Mouse (Mus musculus) forebrain, embryonic 14.5 days (tissue): ENCODE results near the gene Dnmt3c. TPM values are rescaled to one million over a fixed set of nuclear protein-coding genes. Genes with fewer than 3 reads are reported as not detected.
"Not testable (repeated sequence)": the region's sequence is repeated elsewhere in the genome, so short reads cannot be mapped to it uniquely, and the experiment has no call there.

ENCODE experiments used
- ATAC-seq: fragments of 200-750 bp; cut with Nextera tagmentation; 2 replicates; pipeline ENCODE4 v1.8.0; 2017; ENCODE audit warnings: mild to moderate bottlenecking, moderate library complexity
- DNase-seq: peaks from one replicate; pipeline ENCODE4 v3.0.0-alpha.2; 2015; ENCODE audit warnings: low spot score
- H3K27ac ChIP-seq: fragments of 300-500 bp; sonication (generic); 2 replicates; pipeline ENCODE4 v1.5.1; 2014; ENCODE audit warnings: low read depth, mild to moderate bottlenecking, control low read depth, low read length, moderate library complexity
- H3K27me3 ChIP-seq: fragments of 300-500 bp; sonication (generic); replicated peaks from 2 replicates; pipeline ENCODE4 v1.6.1; 2014; ENCODE audit warnings: low read length, control low read depth, mixed read lengths; ENCODE audit not compliant: control insufficient read depth, insufficient read depth
- H3K36me3 ChIP-seq: fragments of 300-500 bp; sonication (generic); 2 replicates; pipeline ENCODE4 v1.6.1; 2014; ENCODE audit warnings: low read length, control low read depth; ENCODE audit not compliant: control insufficient read depth, insufficient read depth
- H3K4me1 ChIP-seq: fragments of 300-500 bp; sonication (generic); 2 replicates; pipeline ENCODE4 v1.6.1; 2014; ENCODE audit warnings: antibody characterized with exemption, low read length, control low read depth; ENCODE audit not compliant: control insufficient read depth, insufficient read depth
- H3K4me2 ChIP-seq: fragments of 300-500 bp; sonication (generic); 2 replicates; pipeline ENCODE4 v1.6.1; 2014; ENCODE audit warnings: mild to moderate bottlenecking, control low read depth, low read length
- H3K4me3 ChIP-seq: fragments of 300-500 bp; sonication (generic); 2 replicates; pipeline ENCODE4 v1.5.1; 2014; ENCODE audit warnings: low read depth, low read length, control low read depth
- H3K9ac ChIP-seq: fragments of 300-500 bp; sonication (generic); 2 replicates; pipeline ENCODE4 v1.6.1; 2014; ENCODE audit warnings: mild to moderate bottlenecking, low read length, control low read depth, moderate library complexity
- H3K9me3 ChIP-seq: fragments of 300-500 bp; sonication (generic); replicated peaks from 2 replicates; pipeline ENCODE4 v1.6.1; 2016; ENCODE audit warnings: low read length, control low read depth, mixed read lengths; ENCODE audit not compliant: control insufficient read depth
- WGBS: fragments of 180-500 bp; shearing (Covaris S2); extraction: QIAGEN DNeasy Blood & Tissue Kit; methylation state at CpG from one replicate; pipeline ENCODE4 v1.1.7; 2014; 5-methylcytosine and 5-hydroxymethylcytosine counted together
- polyA plus RNA-seq: library from polyadenylated mRNA; unstranded; fragments of >200 nt; fragmentation: Nextera tagmentation; extraction: Ambion mirVana; gene quantifications from 2 replicates; pipeline ENCODE4 v1.2.1, GENCODE M21; 2014

Dnmt3c gene
- polyA plus RNA-seq, 1 experiment from 2014 or later = 0.08 TPM

DNA sequence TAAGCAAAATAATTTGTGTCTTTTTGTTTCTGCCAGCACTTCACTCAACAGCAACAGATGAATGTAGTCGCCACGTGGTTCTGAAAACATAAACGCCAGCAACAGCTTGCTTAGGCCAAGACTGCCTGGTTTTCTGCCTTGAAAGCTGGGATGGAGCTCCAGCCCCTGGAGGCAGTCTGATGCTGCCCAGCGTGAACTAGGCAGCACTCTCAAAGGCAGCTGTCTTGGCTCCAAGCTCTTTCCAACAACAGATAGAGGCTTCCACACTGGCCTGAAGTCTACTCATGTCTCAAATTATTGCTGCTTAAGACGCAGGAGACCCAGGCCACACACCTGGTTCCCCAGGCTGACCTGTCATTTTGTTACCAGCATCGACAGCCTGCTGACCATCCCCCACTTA lies 6.9 kb downstream of the Dnmt3c start:
- DNase-seq (peak; percentile 8), ATAC-seq (no peak)
- Histone ChIP-seq H3K27ac (no peak overlapping the region), H3K4me1 (no peaks in the 10 kb centered on the region), H3K4me3 (no peak overlapping the region), H3K9me3 (no peaks in the 10 kb centered on the region), H3K4me2 (no peak overlapping the region), H3K27me3 (no peaks in the 10 kb centered on the region), H3K9ac (no peak overlapping the region), H3K36me3 (no peaks in the 10 kb centered on the region)
- WGBS = 38% methylated on average over 6 of the region's 6 CpGs

DNA sequence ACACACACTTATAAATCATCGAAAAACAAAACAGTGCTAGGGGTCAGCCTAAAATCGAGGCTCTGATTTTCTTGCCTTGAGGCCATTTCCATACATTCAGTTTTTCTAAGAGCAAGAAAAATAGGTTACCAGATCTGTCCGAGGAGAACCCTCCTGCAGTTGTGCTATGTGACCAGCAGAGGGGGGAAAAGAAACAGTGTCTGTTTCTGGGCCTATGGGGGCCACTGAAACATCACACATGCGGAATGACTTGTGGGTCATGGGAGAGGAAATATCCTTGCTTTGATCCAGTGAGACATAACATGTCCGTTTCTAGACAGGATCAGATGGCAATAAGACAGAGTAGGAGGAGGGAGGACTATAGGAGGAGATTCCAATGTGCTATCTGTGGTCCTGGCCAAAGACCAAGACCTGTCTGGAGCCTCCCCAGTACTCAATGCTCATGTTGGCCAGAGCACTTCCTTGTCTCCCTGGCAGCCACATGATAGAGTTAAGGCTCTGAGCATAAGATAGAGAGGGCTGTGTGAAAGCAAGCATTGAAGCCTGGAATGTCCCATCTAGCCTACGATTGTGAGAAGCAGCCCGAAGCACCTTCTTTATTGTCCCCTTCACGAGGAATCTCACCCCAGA lies 14.4 kb downstream of the Dnmt3c start:
- no peak for ATAC-seq
- H3K27me3 ChIP-seq = no peaks in the 10 kb centered on the region
- no peak overlapping the region for H3K4me3 ChIP-seq
- no peaks in the 10 kb centered on the region for H3K36me3 ChIP-seq
- H3K4me1 ChIP-seq = peaks cover 13% of the 10 kb centered on the region
- peak; percentile 58 for DNase-seq
- no peaks in the 10 kb centered on the region for H3K9me3 ChIP-seq
- no peak overlapping the region for H3K9ac ChIP-seq
- H3K27ac ChIP-seq = no peak overlapping the region
- 55% methylated on average over 8 of the region's 8 CpGs for WGBS
- H3K4me2 ChIP-seq = no peak overlapping the region

DNA sequence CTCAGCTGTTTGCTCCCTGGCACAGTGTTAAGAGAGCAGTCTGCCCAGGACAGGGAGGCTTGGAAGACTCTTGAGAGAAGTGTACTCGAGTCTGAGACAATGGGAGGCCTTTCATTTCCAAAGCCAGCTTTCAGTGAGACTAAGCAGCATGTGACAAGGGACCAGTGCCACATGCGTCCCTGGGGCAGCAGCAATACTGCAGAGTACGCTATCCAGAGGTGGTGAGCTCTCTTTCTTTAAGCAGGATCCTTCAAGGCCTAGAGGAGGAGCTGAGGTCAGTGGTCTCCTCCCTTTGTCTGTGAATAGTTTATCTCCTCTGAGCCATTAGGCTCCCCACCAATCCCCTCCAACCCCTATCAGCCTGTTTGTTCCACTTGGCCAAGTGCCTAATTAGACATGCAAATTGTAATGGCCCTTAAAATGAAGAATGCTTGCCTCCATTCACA lies 16.2 kb downstream of the Dnmt3c start:
- no peak overlapping the region for H3K9ac ChIP-seq
- peak overlapping the region; percentile 84 for H3K27ac ChIP-seq
- no peak overlapping the region for H3K4me3 ChIP-seq
- peak overlapping the region; percentile 12; the same call in 1 of the 2 replicates for H3K4me2 ChIP-seq
- no peaks in the 10 kb centered on the region for H3K36me3 ChIP-seq
- H3K9me3 ChIP-seq = no peaks in the 10 kb centered on the region
- peaks cover 13% of the 10 kb centered on the region for H3K4me1 ChIP-seq
- no peaks in the 10 kb centered on the region for H3K27me3 ChIP-seq
- ATAC-seq (peak; percentile 65), DNase-seq (peak; percentile 74)
- 6% methylated on average over 3 of the region's 3 CpGs for WGBS

DNA sequence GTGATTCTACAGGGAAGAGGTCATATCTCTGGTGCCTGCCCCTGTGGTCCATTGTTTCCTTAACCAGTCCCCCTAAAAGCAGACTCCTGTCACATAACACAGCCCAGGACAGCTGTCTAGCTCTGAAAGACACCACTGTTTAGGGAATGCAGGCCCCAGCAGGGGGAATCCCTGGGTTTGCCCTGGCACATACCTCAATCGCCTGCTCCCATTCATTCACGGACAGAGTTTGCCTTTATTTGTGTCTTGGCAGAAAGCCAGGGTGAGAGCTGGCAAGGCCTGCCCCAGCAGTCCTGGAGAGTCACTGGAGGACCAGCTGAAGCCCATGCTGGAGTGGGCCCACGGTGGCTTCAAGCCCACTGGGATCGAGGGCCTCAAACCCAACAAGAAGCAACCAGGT lies 16.8 kb downstream of the Dnmt3c start:
- Histone ChIP-seq H3K4me2 (peak overlapping the region; percentile 12; the same call in 1 of the 2 replicates), H3K36me3 (no peaks in the 10 kb centered on the region), H3K27me3 (no peaks in the 10 kb centered on the region), H3K27ac (peak overlapping the region; percentile 84), H3K9ac (no peak overlapping the region), H3K9me3 (no peaks in the 10 kb centered on the region), H3K4me3 (no peak overlapping the region), H3K4me1 (peaks cover 13% of the 10 kb centered on the region)
- WGBS = 1% methylated on average over 4 of the region's 4 CpGs
- peak; percentile 84 for DNase-seq
- peak; percentile 92 for ATAC-seq

DNA sequence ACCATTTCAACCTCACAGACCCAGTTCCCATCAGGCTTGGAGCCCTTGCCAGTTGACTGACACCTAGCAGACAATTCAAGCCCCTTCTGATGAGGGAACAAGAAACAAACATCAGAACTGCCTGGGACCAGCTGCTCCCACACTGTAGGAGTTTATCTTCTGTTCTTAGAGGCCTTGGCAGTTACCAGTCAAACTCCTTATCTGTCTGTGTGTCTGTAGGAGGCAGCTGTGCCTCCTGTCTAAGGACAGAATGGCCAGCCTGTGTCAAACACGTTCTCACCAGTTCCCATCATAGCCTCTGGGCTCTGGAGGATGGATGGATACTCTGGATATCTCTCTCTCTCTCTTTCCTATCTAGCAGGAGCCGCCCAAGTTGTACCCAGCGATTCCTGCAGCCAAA lies 21.4 kb downstream of the Dnmt3c start:
- not testable (repeated sequence) for ATAC-seq, H3K9me3 ChIP-seq, H3K4me3 ChIP-seq, DNase-seq, H3K27ac ChIP-seq, H3K36me3 ChIP-seq, H3K27me3 ChIP-seq, H3K9ac ChIP-seq, H3K4me1 ChIP-seq, H3K4me2 ChIP-seq
- 75% methylated on average over 3 of the region's 3 CpGs for WGBS

DNA sequence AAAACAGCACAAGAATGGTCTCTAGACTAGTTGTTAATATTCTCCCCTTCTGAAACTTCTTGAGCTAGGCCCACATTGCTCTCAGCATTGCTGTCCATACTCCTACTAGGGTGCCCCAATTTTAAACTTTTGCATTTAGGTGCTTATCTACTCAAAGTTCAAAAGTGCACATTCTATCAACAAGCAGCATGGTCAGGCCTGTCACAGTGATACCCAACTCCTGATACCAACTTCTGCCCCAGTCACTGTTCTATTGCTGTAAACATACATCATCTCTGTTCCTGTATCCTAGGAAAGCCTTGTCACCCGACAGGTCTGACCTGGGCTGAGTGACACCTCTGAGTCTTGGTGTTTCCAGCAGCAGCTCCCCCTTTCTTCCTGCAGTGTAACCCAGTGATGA lies 26.6 kb downstream of the Dnmt3c start:
- H3K4me2 ChIP-seq = no peak overlapping the region
- no peaks in the 10 kb centered on the region for H3K4me1 ChIP-seq
- H3K27ac ChIP-seq = no peak overlapping the region
- no peaks in the 10 kb centered on the region for H3K27me3 ChIP-seq
- WGBS = 92% methylated on average over 1 of the region's 1 CpGs
- no peak overlapping the region for H3K9ac ChIP-seq
- no peak overlapping the region for H3K4me3 ChIP-seq
- no peaks in the 10 kb centered on the region for H3K9me3 ChIP-seq
- ATAC-seq (no peak), DNase-seq (no peak)
- H3K36me3 ChIP-seq = no peaks in the 10 kb centered on the region

DNA sequence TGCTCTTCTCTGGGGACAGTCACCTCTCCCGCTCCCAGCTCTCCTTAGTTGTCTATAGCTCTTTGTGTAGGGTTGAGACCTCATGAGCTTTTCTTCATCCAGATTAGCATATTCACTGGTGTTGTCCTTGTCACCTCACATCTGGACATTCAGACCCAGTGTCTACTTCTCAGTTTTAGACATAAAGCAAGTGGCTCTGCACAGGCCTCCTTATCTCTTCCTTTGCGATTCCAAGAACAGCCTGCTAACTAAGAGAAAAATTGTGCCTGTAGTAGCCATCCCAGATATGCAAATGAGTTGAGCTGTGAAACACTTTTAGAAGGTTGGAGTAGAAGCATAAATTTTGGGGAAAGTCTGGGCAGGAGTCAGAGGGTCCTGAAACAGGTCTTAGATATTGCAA lies 28.0 kb downstream of the Dnmt3c start:
- H3K9me3 ChIP-seq = no peaks in the 10 kb centered on the region
- no peaks in the 10 kb centered on the region for H3K27me3 ChIP-seq
- 82% methylated on average over 2 of the region's 2 CpGs for WGBS
- no peak for ATAC-seq
- H3K4me3 ChIP-seq = no peak overlapping the region
- no peaks in the 10 kb centered on the region for H3K4me1 ChIP-seq
- no peaks in the 10 kb centered on the region for H3K36me3 ChIP-seq
- no peak overlapping the region for H3K27ac ChIP-seq
- no peak overlapping the region for H3K9ac ChIP-seq
- no peak for DNase-seq
- no peak overlapping the region for H3K4me2 ChIP-seq

DNA sequence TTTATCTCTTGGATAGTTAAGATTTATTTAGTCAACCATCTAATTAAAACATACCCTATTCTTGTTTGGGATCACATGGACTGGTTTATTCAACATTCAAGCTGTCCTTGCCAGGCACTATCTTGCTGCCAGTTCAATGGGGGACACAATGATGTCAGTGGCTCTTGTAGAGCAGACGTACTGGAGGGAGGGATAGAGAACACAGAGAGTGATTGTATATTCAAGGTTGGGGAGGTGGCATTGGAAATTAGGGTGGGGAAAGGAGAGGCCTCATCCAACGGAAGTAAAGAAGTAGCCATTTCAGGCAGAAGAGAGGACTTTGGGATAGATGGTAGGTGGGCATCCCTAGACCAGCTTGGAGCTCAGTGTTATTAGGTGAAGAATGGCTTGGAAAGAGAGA lies 28.4 kb downstream of the Dnmt3c start:
- H3K4me3 ChIP-seq = no peak overlapping the region
- H3K9me3 ChIP-seq = no peaks in the 10 kb centered on the region
- no peak overlapping the region for H3K27ac ChIP-seq
- H3K4me2 ChIP-seq = no peak overlapping the region
- no peaks in the 10 kb centered on the region for H3K36me3 ChIP-seq
- ATAC-seq (no peak), DNase-seq (no peak)
- H3K9ac ChIP-seq = no peak overlapping the region
- H3K4me1 ChIP-seq = no peaks in the 10 kb centered on the region
- 23% methylated on average over 2 of the region's 2 CpGs for WGBS
- no peaks in the 10 kb centered on the region for H3K27me3 ChIP-seq

DNA sequence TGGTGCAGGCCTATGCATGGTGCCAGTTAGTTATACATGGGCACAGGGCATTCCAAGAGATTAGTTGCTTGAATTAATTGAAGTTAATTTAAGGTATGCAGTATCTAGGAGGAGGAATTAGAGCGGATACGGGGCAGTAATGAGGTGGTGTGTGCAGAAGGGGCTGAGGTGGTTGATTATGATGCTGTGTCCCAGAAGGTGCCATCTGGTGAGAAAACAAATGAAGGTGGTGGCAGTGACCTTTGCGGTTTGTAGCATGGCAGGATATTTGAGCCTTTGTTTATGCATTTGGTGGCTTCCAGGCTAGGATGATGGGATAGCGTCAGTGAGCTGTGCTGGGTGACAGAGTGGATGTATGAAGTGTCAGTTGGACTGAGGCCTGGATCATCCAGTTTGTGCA lies 28.8 kb downstream of the Dnmt3c start:
- H3K4me3 ChIP-seq = no peak overlapping the region
- DNase-seq (no peak), ATAC-seq (no peak)
- no peaks in the 10 kb centered on the region for H3K27me3 ChIP-seq
- no peak overlapping the region for H3K4me2 ChIP-seq
- H3K9ac ChIP-seq = no peak overlapping the region
- no peaks in the 10 kb centered on the region for H3K36me3 ChIP-seq
- no peaks in the 10 kb centered on the region for H3K9me3 ChIP-seq
- H3K27ac ChIP-seq = no peak overlapping the region
- no peaks in the 10 kb centered on the region for H3K4me1 ChIP-seq
- WGBS = 66% methylated on average over 4 of the region's 4 CpGs
